Mouse (Mus musculus) testis, postnatal 10 days (tissue): ENCODE measurements at regions not wholly inside any gene's neighbourhood (a gene's known extent, or its start where the extent isn't known, plus 50 kb on each side); places are given as distances from the start of the nearest gene placed in this dataset.
A peak's percentile ranks its signal among the peaks of the same experiment; 100 is the strongest.
"Not testable (repeated sequence)": the region's sequence is repeated elsewhere in the genome, so short reads cannot be mapped to it uniquely, and the experiment has no call there.

Experiments
- DNase-seq: peaks from one replicate; pipeline ENCODE4 v3.0.0; 2021; ENCODE audit warnings: low spot score

DNA sequence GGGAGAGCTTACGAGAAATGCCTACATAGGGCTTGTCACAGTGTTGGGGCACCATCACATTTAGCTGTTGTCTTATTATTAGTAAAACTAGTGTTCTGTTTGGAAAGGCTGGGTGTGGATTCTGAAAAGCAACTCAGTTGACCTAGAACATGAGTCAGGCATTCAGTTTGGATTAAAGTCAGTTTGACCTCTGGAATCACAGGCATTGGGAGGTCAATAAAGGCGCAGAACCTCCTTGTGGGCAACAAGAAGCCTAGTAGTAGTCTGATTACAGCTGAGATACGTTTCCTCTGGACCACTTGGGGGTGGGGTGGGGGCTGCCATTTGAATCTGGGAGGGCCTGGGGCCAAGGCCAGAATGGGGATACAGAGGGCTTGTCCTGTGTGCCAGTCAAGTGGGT, 52.1 kb upstream of the Map3k1 start:
- DNase-seq: no peak

DNA sequence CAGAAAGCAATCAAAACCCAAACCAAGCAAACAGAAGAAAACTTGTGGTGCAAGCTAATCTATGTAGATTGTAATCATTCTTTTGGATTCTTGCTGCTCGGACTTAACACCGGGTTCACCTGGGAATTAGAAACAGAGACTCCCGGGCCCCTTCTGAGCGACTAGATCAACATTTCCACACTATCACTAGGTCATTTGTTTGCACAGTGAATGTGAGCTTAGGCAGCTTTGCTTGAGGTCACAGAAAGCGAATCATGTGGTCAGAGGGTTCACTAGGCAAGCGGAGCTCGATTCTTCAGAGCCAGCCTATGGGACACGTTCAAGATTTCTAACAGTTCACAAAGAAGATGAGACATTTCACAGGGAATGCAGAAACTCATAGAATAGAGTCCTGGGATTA, 53.5 kb upstream of the Map3k1 start:
- no peak for DNase-seq

DNA sequence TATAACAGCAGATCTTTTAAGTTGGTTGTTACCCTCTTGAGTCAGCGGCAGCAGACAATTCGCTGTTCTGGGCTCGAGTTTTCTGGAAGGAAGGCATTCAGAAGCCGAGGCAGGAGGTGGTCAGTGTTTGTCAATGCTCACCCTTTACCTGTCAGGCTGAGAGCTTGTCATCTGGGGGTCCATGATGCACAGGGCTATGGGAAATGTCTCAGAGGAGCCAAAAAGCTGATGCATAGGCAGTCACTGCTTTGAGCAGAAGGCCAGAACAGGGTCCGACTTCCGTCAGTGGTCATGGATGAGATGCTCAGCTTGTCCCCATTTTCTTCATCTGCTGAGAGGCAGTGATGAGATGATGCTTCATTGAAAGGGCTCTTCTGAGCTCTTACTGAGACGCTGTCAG, 57.2 kb upstream of the Map3k1 start:
- no peak for DNase-seq

DNA sequence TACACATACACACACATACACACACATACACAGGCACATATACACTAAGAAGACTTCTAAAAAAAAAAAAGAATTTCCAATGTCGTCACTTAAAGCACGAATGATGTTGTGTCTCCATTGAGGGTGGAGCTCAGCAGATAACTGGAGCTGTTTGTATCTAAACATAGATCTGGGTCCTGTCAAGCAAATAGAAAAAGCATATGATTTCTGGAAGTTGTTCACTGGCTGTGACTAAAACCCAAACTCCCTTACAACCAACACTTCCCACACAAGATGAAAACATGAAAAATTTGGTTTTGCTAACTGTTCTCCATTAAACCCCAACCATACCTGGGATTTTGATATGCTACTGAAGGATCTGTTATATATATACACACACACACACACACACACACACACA, 58.5 kb upstream of the Map3k1 start:
- DNase-seq: no peak

DNA sequence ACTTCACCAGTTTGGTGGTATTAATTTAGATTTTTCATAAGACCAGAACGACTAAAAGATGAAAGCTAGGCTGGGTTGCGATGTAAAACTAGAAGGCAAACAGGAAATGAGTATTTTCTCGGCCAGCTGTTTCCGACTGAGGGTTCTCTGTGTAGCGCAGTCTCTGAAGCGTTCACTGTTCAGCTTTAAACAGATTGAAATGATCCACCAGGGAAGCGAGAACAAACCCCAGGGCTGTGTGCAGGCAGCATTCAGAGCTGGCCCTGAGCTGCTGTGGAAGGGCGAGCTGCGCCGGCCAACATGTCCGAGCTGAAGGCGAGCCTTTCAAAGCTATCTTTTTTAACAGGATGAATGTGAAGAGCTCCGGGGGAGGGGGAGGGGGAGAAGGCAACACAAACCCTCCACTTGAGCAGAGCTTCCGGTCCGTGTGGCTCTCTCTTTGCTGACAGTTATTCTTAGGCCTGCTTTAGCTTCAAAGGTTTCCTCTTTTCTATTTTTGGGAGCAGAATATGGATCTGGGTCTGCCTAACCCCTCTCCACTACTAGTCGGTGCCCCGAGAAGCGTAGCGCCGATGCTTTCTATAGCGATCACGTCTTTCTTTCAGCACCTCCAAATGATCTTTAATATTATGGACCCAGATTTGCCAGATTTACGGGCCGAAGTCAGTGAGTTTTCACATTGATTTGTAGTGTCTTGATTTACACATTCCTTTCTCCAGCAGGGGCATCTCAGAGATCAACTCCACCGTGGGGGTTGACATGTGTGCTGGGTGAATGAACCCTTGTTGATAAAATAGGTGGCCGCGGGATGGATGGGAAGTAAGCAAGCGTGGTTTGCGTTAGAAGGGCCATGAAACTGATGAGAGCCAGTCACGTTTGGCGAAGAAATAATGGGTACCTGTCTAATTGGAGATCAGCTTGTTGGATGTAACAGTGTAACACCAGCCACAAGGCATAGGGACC, 59.3 kb upstream of the Map3k1 start:
- peak; percentile 76 for DNase-seq

DNA sequence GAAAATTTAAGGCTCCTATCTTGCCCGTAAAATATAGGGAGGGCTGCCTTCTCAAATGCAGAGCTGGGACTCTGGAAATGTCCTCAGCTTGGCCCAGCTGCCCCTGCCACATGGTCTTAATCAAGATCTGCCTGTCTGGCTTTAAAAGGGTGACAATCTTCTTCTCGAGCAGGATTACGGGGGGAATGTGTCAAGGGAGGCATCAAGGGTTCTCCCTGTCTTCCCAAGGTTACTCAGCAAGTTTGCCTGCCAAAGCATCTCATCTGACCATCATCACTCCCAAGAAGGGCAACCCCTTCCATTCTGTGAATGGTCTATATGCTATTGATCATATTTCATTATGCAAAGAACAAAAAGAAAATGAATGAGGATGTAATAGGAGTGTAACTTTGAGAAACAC, 60.2 kb upstream of the Map3k1 start:
- DNase-seq: no peak

DNA sequence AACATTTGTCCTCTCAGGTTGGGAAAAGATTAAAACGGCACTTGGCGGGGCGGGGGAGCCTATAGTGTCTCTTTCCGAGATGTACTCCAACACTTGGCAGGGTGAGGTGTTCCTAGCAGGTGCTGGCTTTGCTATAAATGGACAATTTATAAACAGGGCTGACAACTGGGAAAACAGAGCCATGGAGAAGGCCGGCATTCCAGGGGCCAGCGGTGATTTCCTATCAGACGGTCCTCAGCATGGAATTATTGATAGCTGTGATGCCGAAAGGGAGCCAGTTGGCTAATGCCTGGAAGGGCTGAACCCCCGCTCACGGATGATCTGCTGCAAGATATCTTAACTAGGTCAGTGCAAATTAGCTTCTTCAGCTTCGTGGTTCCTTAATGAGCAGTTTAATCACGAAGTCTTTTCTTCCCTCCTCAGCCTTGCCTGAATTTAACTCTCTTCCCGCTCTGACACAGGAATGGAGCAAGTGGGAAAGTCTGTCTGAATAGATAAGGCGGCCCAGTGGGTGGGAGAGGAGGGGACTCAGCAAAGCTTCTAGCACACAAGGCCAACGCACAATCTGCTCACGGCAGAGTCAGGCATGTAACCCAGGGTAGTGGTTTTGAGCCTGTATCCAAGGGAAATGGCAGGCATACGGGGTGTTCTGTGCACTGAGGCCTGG, 61.1 kb upstream of the Map3k1 start:
- no peak for DNase-seq

DNA sequence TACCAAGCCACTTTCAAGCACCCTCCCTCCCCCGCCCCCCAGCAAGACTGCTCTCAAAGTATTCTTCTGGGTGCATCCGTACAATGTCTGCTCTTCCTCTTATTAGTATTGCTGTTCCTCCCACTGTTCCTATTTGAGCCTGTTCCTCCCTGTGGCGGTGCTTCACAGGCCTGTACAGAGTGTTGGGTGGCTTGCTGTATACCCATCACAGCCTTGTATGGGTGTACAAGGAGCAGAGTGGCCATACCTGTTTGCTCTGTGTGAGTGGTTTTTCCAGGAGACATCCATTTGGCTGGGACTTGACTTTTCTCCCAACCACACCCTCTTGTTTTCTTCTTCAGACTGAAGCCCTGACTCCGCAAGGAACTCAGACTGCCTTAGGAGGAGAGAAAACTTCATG, 61.7 kb upstream of the Map3k1 start:
- no peak for DNase-seq

DNA sequence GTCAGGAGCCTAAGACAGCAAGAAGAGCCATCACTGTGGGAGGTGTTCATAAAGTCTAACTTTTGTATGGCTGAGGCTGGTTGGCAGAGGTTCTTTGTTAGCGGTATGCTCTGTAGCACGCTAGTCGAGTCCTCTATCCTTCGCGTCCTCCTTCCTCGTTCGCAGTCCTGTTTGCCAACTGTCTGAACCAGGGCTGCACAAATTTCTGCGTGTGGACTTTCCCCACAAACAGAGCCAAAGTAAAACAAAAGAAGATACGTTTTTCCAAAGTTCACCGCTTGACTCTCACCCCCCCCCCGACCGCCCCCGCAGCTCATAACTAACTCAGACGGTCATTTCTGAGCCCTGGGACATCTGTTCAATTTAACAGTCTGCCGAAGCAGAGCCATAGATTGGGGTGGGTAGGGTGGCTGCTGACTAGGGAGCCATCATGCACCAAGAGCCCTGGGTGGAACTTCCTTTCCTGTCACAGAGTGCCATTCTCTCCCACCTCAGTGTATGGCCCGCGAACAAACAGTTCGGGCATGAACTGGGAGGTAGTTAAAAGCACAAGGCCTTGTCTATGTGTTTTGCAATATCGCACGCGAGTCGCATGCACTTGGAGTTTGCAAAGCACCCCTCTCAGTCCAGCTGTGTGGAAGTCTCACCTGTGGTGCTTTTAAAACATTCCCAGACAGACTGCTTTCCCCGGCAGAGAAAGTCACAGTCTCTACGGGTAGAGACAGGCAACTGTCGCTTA, 63.0 kb upstream of the Map3k1 start:
- no peak for DNase-seq

DNA sequence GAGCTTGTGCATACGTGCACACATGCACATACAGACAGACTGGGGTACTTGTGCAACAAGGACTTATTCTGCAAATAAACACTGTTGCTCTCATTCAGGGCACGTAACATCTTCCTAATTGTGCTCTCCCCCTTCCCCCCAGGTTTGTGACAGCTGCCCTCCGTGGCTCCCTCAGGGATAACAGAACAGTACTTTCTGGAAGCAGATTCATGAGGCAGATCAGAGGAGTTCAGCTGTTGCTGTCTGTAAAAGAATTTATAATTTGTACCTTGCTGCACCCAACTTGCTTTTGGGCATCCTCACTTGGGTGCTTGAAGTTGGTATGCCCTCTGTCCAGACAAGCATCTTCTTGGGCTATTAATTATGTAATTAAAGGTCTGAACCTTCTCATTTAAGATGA, 65.5 kb upstream of the Map3k1 start:
- DNase-seq: no peak

DNA sequence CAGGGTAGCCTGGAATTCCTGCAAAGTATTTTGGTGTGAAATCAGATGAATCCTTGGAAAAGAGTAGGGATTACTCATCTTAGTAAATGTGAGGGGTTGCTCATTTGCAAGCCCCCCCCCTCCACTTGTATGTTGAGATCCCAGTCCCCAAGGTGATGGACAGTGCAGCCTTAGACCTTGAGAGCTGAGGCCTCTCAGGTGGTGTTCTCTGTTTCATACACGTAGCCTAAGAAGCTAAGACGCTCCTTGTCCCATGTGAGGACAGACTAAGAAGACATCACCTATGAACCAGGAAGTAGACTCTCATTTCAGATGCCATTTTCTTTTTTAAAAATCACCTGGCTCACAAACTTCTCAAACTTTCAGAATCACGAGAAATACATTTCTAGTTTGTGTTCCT, 67.6 kb upstream of the Map3k1 start:
- no peak for DNase-seq

DNA sequence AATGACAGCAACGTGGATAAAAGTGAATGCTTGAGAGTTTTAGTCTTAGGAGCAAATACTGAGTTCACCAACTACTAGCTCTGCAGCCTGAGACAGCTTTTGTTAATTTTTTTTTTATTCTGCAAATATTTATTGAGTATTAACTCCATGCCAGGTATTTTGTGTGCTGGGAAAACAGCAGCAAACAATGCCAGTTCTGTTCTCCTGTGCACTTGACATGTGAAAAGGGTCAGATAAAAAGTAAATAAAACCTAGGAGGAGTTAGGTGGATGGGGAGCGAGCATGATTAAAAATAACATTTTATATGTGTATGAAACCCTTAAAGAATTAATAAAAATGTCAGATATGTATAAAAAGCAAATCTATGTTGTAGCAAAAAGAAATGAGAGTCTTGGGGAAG, 68.1 kb upstream of the Map3k1 start:
- DNase-seq: no peak

DNA sequence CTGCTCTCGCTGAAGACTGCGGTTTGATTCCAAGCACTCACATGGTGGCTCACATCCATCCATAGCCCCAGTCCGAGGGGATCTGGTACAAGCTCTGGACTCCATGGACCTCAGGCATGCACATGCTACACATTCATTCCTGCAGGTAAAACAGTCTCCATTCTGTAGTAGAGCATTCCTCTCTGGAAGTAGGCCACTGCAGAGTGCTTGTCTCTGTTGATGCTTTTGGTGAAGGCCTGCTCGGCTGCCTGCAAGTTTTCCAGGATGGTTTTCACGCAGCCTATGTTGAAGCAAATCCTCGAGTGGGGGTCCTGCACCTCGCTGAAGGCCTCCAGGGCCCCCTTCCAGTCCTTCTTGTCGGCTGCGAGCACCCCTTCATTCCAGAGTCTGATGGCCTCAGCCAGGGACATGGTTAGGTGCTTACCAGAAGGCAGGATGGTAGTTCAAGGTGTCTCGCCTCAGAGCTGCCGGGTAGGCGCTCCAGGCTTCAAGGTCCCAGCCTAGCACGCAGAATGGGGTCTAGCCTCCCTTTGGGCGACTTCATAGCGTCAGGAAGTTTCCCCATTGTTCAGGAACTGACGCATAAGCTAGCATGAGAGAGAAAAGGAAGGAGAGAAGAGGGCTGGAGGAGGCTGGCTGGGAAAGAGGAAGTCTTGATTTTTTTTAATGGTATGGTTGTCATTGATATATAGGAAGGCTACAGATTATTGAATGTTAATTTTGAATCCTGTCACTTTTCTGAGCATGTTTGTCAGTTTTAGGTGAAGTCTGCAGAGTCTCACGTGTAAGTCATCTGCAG, 75.2 kb upstream of the Map3k1 start:
- DNase-seq: not testable (repeated sequence)

DNA sequence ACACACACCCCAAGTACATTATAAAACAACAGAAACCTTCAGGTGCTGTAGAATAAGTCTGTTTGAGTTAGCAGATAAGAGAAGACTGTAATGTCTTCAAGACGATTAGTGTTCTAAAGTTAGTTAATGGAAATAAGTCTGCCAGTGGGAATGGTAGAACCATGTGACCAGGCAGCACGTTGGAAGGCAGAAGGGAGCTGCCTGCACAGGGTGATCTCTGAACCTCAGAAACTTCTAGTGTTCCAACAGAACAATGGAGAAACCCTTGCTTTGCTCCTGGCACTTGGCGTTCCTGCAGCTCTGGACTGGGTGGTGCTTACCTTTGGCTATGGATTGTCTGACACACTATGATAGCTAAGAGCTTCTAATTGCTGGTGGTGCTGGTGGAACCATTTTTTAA, 82.0 kb upstream of the Map3k1 start:
- DNase-seq: no peak

DNA sequence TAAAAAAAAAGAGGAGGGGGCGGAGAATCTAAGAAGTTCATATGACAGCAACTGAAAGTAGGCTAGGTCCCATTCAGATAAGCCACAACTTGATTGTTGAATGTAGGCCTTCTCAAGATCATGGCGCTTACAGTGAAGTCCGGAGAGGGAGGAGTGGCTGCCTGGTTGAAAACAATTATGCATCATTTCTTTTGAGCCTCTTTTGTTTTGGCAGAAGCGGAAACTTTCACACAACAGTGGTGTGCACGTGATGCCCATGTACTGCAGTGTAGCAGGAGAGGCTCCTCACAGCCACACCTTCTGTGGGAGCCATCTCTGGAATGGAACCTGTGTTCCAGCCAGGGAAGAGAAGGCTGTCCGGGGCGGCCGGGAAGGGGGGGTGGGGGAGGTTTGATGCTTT, 83.3 kb upstream of the Map3k1 start:
- no peak for DNase-seq

DNA sequence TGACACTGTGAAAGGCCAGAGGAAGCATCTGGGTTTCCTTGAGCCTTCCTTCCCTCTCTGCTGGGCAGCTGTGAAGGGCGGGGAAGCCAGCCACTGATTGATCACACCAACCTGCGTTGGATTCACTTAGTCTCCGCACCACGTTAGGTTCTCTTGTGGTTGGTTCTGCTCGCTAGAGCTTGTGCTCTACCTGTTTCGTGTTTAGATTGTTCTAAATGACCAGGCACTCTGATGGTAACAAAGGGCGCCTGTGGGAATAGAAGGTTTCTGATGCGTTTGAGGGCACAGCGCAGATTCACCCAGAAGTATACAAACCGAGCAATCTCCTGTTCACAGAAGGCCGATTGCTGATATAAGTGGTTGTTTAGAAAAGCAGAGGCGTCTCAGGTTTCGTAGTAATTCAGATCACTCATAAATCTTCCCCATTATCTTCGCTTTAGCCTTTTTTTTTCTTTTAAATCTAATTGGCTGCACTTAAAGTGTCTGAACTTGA, 84.5 kb upstream of the Map3k1 start:
- DNase-seq: no peak

DNA sequence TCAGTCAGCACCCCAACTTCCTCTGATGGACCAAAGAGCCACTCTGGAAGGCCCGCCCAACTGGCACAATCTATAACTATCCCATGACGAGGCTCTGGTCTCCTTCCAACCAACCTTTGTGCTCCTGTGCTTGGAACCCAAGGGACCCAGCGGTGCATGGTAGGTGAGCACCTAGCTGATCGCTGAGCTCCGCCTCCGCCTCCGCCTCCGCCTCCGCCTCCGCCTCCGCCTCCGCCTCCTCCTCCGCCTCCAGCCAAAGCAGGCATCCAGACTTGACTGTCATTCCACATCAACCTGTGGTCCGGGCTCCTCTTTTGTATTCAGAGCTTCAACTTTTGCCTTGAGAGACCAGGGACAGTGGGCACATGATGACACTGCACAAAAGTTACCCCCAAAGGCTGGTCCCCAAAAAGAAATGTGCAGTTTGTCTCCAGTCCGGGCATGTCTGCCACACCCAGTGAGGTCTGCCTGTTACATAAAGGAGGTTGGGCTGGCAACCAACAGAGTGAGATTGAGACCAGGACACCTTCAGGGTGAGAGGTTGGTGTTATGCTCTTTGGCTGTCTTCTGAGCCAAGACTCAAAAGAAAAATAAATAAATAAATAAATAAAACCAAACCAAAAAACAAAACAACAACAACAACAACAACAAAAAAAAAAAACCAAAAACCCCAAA, 86.1 kb upstream of the Map3k1 start:
- DNase-seq: peak; percentile 57

DNA sequence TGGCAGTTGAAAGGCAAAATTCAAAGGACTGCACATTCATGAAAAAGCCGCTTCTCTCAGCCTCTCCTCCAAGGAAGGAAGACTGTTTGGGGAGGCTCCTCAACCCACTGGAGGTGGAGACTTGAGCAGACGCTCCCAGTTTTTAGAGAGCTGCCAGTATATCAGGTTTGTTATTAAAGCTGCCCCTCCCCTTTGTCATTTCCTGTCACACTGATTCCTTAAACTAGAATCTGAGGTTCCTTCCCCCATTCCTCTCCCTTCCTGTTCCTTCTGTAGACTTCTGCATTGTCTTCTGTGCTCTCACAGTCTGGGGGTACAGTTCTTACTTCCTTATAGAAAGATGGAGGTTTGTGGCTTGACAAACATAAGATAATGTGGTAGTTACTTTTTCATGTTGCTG, 87.5 kb upstream of the Map3k1 start:
- no peak for DNase-seq

DNA sequence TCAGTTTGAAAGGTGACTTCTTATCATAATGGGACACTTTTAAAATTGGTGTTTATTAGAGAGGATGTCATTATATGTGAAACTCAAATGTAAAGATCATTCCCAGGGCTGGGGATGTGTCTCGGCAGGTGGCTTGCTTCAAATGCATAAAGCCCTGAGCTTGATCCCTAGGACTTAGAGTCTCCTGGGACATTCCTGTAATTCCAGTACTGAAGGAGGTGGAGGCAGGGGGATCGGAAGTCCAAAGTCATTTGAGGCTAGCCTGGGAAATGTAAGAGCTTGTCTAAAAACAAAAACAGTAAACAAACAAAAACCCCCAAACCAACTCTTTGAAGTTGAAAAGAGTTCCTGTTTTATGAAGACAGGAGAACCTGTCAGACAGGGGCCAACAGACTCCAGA, 94.6 kb upstream of the Map3k1 start:
- DNase-seq: no peak

DNA sequence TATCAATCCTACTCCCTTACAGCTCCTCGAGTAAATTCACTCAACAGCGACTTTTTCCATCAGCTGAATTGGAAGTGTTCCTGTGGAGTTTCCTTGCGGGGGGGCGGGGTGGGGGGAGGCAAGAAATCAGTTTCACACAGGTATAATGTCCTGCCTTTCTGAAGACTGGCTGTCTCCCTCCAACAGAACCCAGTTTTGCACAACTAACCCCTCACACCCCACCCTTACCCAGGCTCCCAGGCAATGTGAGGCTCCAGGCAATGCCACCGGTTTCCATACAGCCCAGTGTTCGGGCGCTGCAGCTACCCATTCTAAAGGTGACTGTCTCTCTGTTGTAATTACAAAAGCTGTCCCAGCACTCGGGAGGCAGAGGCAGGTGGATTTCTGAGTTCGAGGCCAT, 95.1 kb upstream of the Map3k1 start:
- no peak for DNase-seq

DNA sequence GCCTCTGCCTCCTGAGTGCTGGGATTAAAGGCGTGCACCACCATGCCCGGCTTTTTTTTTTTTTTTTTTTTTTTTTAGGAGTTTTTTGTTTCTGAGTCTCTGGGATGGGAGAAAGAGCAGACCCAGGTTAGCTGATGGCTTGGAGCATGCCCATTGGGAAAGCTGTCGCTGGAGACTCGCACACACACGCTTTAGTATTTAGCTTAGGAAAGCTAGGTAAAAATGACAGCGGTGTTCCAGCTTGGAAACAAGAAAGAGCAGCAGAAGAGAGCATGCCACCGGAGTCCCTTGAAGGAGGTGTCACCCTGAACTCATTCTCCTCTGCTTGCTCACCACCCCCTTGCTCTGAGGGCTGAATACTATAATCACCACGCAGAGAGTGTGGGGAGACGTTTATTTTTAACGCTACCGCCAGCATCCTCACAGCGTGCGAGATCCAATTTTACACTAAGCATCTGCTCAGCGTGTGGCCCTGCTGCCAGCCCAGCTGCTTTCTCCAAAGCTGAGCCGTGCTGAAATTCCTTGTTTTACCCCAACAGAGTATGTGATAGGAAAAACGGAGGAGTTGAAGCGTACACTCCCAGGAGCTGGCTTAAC, 95.9 kb upstream of the Map3k1 start:
- no peak for DNase-seq
